Mouse (Mus musculus) frontal cortex, adult 2 months (tissue): ENCODE results near the gene Gm47429. TPM values are rescaled to one million over a fixed set of nuclear protein-coding genes. Genes with fewer than 3 reads are reported as not detected.
"Not testable (repeated sequence)": the region's sequence is repeated elsewhere in the genome, so short reads cannot be mapped to it uniquely, and the experiment has no call there.

Experiments used
- DNase-seq, 2 experiments: peaks; one replicate each; pipeline ENCODE4 v3.0.0; 2022; ENCODE audit warnings: low spot score in 1 of 2; ENCODE audit errors: extremely low spot score in 1 of 2
- polyA plus RNA-seq: library from polyadenylated mRNA; depleted of rRNA; stranded (reverse); fragments of >200 nt; gene quantifications from 2 replicates; pipeline ENCODE4 v1.2.3, GENCODE M21; 2012; rRNA removed

The Gm47429 gene
- polyA plus RNA-seq, result not detected in 2 replicates

DNA sequence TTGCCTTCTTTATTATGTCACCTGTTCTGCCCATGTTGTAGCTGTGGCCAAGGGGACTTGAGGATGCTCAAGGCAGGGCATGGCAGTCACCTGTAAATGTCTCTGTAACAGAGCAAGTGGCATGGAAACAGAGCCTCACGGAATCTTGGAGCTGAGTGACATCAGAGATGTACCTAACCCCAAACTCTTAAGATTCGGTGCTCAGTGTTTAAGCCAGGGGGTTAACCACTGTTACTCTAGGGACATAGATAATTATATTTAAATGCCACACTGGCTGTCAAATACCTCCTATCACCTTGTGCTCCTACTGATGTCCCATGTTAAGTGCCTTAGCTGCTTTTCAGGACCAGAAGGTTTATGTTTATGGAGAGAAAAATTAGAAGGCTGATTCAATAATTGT is at the start of gene Gm47429:
Gene Gm47429, minus strand, starts transcription at position 101 of the 400 bp plus-strand sequence.
- DNase-seq, result no peak

DNA sequence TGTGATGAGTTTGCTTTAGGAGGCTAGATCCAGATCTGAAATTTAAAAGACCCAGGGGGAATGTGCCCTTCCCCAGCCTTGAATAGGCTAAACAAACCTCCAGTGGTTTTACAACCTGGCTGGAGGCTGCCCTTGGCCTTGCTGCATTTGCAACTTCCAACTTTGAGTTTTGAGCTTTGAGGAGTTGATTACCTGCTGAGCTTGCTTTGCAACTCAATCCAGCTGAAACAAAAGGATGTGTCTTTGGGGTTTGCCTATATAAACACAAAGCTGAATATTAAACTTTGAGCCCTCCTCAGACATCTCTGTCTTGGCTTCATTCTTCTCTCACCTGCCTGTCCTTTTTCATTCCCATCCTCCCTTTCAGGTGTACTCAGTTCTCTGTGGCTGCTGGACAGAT is 44.8 kb upstream of the Gm47429 start:
- not testable (repeated sequence) for DNase-seq

DNA sequence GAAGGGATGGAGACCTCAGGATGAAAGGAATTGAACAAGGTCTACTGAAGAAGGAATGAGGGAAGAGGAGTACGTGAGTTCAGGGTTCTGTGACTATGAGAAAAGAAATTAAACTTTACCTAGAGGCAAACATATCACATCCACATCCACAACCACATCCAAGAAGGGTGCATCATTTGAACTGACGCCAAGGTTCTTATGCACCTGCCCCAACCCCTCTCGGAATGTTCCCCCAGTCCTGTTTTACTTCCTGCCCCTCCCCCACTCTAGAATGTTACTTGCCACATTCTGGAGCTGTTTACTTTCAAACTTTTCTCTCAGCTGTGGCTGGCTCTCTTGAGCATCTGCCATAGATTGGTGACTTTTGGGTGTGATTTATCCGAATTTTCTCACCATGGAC is 23.3 kb upstream of the Gm47429 start, which contains the start of gene Nutm2:
Gene Nutm2, plus strand, starts transcription at position 301 of the 400 bp plus-strand sequence.
- no peak for DNase-seq

DNA sequence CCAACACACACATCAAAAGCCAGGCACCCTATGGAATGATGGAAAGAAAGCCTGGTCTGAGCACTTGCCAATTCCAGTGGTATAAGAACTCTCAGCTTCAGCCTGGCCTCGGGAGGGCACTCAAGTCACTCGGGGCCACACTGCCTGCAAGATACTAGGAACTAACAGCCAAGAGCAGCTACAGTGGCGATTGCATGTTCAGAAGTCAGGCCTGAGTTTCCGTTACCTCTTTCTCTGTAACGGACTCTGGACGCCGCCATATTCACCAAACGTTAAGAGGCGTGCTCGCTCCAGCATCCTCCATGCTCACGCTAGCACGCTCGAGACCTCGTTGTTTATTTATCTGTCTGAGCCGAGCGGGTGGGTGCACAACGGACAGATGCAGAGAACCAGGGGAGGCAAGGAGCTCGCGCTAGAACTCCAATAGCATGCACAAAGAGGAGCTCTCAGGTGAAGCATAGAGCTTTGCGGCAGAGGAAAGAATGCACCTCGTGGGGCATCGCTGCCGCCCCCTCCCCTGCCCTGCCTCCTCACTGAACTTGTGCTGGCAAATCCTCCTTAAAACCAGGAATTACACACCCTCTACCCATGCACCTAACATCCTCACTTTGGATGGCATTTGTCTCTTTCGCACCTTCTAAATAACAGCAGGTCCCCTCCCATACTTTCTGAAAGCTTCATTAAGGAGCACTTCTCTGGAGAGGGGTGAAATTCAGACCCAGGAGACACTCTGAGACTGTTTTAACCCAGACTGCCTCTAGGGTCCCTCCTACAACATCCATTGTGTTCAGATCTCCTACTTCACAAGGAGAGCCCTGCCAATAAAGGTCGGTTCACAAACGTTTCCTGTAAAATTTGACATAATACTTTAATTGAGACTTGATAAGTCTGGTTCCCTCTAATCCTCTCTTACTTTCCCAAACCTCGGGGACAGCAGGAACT is 21.2 kb upstream of the Gm47429 start:
- no peak for DNase-seq

DNA sequence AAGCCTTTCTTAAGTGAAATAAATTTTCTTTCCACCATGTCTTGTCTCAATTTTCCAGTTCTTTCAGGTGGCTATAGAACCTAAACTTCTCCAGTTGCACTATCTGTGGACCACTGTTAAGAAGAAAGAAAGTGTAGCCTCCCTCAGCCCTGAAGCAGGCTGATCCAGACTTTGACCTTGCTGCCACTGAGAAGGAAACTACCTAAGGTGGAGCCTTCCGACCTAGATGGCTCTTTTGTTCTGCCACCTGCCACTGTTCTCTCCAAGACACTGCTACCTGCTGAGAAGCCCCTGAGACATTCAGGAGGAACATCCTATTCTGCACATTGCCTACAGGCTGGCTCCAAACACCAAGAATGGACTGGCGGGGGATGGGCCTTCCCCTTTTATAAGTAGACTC is 16.7 kb upstream of the Gm47429 start:
- not testable (repeated sequence) for DNase-seq

DNA sequence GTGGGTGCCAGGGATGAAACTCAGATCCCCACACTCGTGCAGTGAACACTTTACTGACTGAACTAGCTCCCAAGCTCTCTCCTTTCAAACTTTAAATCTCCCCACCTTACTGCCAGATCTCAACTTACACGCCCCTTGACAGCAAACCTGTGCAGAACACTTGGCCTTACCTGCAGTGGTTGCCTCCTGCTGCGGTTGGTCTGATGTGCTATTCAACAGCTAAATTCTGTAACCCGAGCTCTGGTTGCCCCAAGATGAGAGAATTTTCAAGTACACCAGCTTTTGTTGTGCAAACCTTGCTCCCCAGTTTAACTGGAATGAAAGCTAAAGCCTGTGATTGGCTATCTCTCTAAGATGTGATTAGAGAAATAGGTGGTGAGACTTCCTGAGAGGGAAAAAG is 9.7 kb upstream of the Gm47429 start:
- DNase-seq, result no peak

DNA sequence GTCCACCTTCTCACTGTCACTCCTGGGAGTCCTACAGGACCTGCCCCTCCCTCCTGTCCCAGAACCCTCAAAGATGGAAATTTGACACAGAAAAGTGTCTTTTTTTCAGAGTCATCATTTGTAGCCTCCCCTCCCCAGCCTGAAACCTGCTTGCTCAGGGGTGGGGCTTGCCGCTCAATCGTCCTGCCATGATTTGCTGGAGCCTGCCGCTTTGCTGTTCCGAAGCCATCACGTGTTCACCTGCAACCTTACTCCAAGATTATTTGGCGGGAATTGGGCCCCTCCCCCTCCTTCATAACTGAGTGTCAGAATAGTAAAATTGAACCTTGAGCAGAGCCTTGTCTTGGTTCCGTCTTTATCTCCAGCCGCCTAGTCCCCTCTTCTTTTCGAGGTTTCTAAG is 8.6 kb upstream of the Gm47429 start:
- DNase-seq, result not testable (repeated sequence)

DNA sequence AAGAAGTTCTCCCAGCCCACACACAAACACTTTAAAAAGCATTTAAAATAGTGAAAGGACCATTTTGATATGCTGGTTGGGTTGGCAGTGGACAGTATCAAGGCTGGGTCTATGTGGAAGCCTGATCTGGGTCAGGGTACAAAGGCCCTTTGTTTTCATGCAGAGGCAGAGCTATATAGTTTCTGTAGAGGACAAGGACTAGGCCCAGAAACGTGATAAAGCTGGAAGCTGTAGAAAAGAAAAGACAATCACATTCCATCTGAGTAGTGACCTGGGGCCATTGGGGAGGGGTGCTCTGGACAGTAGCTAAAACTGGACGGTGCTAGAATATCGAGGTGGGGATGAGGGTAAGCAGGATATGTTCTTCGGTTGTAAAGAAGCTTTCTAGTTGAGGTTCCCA is 1.5 kb upstream of the Gm47429 start:
- no peak for DNase-seq

DNA sequence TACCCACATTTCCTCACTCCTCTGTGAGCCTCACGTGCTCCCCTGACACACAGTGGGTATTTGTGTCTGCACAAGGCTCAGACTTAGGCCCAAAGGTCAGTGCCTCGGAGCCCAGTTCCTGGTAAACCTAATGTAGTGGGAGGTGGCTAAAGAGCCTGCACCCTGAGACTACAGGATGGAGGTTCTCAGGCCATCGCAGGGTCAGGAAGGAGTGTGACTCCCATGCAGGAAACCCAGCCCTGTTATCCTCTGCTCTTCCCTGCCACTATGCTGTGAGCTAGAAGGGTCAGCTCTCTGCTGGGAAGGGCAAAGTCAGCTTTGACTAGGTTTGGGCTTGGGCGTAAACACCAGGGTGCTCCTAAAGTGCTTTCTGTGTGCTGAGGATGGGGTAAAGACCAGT is 17.0 kb downstream of the Gm47429 start:
- no peak for DNase-seq

DNA sequence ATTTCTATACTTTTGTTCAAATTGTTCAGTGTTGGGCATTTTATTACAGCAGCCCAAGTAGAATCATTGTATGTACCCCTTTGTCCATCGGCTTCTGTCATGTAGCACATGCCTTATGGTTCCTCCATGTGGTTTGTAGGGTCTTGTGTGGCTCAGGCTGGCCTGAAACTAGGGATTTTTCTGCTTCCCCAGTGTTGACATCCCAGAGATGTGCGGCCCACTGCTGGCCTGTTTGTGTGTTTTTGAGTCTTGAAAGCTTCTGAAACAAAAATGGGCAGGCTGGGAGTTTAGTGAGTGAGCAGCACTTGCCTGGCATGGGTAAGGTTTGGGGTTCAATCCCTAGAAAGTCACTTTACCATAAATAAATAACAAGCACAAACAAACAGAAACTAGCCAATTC is 19.2 kb downstream of the Gm47429 start:
- no peak for DNase-seq

DNA sequence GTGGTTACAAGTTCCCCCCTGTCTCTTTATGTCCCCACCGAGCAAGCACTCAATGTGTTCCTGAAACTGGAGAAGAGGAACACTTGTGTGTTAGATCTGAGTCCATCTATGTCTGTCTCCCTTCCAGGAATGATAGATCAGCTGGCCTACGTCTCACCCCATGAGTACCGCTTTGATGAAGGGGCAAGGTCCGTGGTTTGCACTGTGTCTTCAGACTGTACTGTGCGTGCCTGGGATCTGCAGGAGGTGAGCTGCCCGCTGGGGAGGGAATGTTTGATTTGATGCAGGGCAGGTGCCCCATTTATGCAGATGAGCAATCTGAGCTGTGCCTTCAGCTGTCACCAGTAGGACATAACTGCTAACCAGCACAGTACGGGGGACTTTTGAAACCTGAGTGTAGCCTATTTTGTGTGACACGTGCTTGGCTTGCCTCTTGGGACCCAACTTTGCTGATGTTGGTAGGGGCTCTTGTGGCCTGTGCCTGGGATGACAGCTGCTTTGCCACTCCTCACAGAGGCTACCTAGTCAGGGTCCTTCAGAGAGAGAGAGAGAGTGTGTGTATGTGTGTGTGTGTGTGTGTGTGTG is 20.0 kb downstream of the Gm47429 start:
- DNase-seq, result no peak

DNA sequence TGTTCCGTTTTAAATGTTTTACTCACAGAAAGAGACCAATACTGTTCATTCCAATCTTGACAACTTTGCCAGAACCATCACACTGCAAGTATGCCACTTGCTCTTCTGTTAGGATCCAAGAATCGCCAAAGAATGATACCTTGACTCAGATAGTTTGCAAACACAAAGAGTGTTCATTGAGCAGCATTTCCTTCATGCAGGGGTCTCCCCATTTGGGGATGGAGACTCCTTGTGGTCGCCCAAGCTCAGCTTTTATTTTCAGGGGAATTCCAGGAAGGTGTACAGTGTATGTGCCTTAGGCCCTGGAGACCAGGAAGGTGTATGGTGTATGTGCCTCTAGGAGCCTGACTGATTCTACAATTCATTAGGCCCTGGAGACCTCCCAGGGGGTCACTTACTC is 25.3 kb downstream of the Gm47429 start:
- no peak for DNase-seq

DNA sequence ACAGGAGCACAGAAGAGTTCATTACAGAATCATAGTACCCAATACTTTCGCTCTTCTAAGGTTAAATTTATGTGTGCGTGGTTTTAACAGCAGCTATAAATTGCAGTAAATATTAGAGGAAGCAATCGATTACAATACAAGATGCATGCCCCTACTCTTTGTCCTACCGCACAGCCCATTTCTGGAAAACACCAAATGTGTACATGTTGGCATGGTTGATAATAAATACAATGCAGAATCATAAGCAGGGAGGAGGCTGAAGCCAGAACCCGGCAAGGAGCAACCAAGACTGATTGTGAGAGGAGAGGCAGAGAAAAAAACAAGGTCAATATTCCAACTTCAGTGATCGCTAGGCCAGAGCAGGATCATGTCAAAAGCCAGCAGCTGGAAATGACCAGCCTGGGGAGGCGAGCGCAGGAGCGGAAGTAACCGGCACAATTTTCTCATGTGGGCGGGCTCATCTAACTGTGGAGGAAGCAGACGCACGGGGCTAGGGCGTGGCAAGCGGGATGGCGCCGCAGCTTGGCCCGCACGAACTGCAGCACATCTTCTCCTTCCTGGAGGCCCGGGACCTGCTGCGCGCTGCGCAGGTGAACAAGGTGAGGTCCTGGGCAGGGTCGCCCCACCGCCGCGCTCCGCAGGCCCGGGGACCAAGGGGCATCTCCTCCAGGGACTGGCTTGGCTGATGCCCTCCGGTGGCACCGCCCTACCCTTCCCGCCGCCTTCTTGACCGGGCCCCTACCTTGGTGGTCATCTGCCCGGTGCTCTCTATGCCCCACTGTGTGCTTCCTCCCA is 26.1 kb downstream of the Gm47429 start, which contains the start of gene Fbxw17:
Gene Fbxw17, plus strand, starts transcription at position 476 of the 795 bp plus-strand sequence.
- peak; percentile 64 to 85 for DNase-seq

Other genes starting within 250 kb of the Gm47429 start
- gene Gm906, start 193.6 kb downstream of the Gm47429 start, polyA plus RNA-seq, result not detected in 2 replicates
- gene Fbxw17, start 26.0 kb downstream of the Gm47429 start, polyA plus RNA-seq, result 18.6 and 24.6 TPM in 2 replicates
- not detected in 2 replicates for gene Nutm2, start 23.4 kb upstream of the Gm47429 start, polyA plus RNA-seq
- gene Gm904, start 199.3 kb upstream of the Gm47429 start, polyA plus RNA-seq, result not detected in 2 replicates